Mouse (Mus musculus): ENCODE results near the gene Cnnm2. TPM values are rescaled to one million over a fixed set of nuclear protein-coding genes. Genes with fewer than 3 reads are reported as not detected.
A peak's percentile ranks its signal among the peaks of the same experiment; 100 is the strongest.

The Cnnm2 gene
- total RNA-seq, 2 experiments from 2014 or later: 5.5 to 8.0 TPM

DNA sequence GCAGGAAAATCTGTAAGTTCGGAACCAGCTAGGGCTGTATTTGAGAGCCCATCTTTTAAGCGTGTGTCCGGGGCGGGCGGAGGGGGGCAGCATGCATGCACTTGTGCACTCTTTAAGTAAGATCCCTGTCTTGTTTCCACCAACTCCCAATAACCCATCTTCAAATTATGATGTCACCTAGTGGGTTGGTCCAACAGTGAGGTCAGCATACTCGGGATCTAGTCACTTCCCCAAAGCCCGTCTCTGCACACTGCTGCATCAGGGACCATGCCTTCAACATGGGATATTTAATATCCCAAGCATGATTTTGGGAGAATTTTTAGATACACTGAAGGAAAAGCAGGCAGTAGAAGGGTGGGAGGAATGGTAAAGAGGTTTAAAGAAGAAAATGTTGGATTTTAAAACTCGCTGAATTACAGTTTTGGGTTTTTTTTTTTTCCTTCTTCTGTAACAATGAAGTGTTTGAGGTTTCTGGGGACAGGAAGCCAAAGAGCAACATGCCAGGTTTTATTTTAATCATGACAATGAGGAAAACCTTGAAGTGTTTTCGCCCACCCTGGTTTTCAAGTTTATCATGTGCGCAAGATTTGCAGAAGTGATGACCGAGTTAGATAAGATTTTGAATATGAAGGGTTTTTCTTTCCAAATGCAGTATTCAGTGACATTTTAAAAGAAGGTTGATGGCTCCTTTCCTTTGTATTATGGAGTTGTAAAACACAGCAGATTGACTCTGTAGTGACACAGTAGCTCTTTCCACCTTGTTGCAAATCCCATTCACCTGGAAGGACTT lies 76.1 kb downstream of the Cnnm2 start:
- ATAC-seq (replicated peaks; ENCODE audit: poor library complexity): peak; percentile 80

DNA sequence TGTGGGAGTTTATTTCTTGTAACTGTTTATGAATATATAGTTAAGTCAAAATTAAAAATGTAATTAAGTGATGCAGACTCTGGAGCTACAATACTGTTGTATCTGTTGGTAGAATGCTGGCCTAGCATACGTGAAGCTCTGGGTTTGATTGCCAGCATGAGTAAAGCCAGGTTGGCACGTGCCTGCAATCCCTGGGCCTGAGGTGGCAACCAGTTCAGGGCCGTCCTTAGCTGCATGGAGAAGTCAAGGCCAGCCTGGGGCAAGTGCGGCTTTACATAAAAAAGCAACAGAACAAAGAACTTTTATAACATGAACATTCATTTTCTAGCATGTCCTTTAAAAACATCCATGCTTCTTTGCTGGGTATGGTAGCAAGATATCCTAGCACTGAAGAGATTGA lies 79.6 kb downstream of the Cnnm2 start:
- no peak for ATAC-seq (replicated peaks; ENCODE audit: poor library complexity)

DNA sequence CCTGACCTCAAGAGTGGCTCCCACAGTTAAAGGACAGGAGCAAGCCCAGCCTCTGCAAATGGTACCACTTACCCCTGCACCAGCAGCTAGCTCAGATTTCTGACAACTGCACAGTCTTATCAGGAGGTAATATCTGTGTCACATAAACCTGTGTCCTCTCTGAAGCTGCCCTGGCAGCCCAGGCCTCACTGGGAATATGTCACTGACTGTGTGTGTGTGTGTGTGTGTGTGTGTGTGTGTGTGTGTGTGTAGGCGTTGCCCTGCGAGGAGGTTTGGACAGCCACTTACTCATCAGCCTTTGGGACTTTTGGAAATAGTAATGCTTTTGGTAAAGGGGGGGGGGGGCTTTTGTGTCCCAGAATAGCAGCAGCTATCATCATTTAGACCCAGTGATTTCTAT lies 81.6 kb downstream of the Cnnm2 start:
- ATAC-seq (replicated peaks; ENCODE audit: poor library complexity): no peak

DNA sequence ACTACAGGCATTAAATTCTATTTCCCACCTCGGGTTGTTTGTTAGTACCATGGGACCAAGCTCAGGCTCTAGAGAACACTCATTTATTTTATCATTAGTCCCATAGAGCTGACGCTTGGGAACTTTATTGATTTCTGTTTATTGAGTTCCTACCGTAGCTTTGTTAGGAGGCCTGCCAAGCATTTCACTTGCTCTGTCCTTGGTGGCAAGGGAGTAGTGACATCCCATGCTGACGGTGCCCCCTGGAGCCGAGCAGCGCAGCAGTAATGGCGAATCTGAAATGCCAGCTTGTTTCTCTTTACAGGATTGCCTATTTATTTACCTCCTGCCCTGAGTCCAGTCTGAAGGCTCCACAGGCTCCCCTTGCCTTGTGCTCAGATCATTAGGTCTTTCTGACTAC lies 84.7 kb downstream of the Cnnm2 start:
- ATAC-seq (replicated peaks; ENCODE audit: poor library complexity): no peak

DNA sequence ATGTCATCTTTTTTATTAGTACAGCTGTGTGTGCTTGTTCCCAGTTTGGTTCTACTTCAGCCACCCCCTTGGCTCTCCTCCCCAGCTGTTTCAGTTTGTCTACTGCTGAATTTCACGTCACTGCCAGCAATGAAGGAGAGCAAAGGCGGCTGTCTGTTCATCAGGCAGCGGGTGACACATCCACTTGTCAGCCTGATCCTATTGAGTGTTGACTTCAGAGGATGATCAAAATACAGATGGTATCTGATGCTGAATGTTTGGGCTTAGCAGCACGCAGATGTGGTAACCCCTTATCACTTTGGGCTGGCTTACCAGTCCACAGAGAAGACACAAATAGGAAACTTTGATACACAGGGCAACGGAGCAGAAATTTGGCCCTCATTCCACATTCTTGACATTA lies 85.1 kb downstream of the Cnnm2 start:
- peak; percentile 62 for ATAC-seq (replicated peaks; ENCODE audit: poor library complexity)

DNA sequence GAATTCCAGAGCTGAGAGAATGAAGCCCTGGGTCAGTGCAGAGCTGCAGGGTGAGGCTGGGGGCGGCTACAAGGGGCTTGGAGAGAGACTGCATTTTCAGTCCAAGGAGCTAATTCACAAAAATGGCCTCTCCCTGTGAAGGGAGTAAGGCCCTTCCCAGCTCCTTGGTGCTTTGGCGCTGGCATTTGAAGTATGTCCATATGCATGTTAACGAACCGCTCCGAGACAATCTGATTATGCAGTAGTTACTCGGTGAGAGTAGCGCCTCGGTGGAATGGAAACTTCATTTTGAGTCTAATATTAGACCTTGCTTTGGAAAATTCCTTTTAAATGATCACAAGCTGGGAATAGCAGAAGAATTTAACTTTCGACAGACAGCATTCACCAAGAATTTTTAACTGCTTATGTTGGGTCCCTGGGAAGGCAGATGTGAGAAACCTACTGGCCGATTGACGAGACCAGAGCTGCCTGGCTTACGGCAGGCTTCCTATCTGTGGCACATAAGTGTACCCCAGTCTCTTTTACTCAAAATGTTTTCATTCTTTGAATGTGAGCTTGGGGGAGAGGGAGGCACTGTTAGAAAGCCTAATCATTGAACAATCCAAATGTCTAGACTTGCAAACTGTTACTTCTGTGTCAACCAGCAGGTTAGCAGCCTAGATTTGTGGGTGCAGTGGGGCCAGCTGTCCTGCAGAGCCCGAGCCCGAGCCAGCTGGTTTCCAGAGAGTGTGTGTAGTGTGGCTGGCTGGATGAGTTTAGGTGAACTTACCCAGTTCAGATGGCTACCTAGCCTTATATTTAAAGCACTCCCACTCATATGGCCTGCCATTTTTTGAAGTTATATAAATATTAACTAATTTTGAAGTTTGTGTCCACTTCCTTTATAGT lies 87.2 kb downstream of the Cnnm2 start:
- no peak for ATAC-seq (replicated peaks; ENCODE audit: poor library complexity)

DNA sequence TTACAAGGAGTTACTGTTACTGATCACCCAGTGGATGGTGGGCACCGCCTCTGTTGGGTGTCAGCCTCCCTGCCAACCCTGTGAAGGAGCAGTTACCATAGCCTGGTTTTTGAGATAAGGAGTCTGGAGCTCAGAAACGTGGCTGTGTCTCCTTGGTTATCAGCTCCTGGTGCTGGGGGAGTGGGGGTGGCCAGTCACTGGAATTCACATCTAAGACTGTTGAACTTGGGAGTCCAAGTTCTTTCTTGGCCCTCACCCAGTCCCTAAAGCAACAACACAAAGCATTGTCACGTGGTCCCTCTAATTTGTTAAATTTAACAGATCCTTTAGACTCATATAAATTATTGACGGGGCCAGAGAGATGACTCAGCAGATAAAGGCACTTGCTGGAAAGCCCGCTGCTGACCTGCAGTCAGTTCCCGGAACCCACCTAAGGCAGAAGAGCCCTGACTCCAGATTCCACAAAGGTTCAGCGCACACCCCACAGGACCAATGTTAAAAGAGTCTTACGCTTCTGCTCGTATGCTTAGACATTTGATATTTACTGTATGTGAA lies 88.1 kb downstream of the Cnnm2 start:
- peak; percentile 94 for ATAC-seq (replicated peaks; ENCODE audit: poor library complexity)

DNA sequence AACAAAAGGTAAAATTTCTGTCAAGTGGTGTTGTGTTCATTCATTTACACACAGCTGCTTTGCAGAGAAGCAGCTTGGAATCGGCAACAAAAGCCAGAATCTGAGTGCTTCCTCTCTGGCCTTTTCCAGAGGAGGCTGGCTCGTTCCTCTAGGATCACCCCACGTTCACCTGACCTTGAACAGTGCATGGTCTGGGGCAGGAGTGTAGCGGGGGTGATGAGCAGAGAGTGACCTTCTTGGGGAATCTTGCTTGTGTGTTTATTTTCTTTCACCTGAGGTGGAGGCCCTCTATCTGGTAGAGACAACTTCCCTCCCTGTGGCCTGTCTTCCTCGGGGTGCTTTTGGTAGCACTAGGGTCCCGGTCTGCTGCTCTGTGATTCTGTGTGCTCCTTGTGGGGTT lies 94.8 kb downstream of the Cnnm2 start:
- ATAC-seq (replicated peaks; ENCODE audit: poor library complexity): no peak

DNA sequence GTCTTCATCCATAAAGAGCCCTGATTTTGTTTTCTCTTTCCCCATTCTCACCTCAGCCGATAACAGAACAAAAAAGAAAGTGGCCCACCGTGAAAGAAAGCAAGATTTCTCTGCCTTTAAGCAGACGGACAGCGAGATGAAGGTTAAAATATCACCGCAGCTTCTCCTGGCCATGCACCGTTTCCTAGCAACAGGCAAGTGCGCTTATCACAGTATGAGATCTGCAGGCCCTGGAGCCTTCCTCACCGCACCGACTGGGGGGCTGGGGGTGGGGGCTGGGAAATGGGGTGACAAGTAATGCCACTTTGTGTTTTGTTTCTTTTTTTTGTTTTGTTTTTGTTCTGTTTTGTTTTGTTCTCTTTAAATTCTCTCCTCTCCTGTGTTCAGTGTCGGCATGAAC lies 95.4 kb downstream of the Cnnm2 start:
- no peak for ATAC-seq (replicated peaks; ENCODE audit: poor library complexity)

DNA sequence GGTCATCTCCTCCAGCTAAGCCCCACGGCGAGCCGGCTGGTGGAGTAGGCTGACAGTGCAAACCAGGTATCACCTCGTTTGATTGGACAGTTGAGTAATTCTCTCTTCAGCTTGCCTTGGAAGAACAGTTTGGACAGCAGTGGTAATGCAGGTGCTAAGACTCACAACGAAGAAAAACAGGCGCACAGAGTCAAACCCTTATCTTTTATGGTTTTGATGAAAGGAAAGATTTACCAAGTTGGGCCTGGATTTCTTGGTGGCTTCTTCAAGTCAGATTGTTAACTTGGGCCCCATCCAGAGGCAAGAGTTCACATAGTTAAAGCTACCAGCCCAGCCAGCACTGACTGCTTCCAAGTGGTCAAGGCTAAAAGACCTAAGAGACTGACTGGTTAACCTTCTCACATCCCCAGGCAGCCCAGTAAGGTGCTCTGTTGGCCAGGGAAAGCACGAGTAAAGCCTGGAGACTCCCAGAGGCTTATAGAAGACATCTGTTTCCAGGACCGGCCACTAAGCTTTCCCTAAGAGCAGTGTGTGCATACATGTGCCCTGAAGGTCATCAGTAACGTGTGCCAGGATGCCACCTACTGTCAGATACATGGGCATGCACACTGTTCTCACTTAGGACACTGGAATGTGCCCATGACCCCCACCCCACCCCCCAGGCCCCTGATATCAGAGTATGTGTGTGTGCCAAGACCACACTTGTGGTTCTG lies 96.0 kb downstream of the Cnnm2 start:
- ATAC-seq (replicated peaks; ENCODE audit: poor library complexity): peak; percentile 84

DNA sequence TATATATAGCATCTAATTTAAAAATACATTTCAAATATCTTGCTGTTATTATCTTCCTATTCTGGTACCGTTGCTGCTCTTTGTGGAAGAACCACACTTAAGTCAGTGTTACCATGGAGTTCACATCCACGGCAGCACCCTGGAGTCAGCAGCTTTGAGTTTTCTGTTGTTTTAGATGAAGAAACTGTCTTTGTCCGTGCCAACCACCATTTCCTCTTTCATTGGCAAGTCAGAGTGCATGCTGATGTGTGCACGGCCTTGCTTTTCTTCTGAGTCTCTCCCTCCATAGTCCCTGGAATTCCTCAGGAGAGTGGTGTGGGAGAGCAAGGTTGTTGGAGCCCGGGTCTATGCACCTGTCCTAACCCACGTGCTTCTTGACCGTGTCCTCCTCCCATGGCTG lies 96.8 kb downstream of the Cnnm2 start:
- ATAC-seq (replicated peaks; ENCODE audit: poor library complexity): peak; percentile 27; the same call in 1 of the 2 replicates

DNA sequence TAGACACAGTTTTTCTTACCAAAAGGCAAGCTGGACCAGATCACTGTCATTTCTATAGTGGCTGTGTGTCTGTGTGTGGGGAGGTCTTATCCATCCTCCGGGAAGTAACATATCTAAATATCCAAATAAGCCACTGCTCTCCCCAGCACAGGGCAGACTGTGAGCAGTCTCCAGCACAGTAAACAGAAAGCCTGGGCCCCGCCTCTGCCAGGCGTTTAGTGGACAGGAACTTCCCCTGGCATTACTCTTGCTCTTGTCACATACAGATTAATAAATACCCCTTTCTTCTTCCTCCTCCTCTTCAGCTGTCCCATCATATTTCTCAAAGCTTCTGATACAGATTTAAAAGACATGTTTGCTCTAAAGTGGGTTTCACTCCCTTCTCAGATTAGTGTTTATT lies 101.2 kb downstream of the Cnnm2 start:
- no peak for ATAC-seq (replicated peaks; ENCODE audit: poor library complexity)

DNA sequence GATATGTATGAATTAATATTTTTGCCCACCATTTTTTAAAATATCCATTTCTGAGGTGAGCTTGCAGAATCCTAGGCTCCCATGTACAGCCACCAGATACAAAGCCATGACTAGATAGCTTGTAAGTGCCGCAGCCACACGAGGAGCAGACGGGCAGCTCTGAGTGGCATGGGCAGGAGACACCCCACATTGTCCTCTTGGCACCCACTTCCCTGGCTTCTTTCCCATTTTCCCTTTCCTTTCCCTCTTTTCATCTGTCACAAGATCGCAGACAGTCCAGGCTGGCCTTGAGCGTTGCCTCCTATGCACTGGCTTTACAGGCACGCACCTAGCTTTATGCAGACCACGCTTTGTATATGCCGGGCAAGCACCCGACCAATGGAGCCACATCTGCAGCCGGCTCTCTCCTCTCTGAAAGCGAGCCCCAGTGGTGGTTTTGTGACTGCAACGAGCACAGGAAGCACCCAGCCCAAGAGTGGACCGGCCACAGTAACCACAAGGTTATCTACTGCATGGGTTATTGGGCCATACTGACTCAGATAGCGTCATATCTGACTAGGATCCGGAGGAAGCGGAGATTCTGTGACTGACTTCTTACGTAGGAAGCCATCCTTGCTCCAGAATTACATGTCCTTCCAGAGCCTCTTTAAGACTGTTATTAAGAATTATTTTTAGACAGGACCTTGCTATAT lies 102.0 kb downstream of the Cnnm2 start:
- peak; percentile 85 for ATAC-seq (replicated peaks; ENCODE audit: poor library complexity)

DNA sequence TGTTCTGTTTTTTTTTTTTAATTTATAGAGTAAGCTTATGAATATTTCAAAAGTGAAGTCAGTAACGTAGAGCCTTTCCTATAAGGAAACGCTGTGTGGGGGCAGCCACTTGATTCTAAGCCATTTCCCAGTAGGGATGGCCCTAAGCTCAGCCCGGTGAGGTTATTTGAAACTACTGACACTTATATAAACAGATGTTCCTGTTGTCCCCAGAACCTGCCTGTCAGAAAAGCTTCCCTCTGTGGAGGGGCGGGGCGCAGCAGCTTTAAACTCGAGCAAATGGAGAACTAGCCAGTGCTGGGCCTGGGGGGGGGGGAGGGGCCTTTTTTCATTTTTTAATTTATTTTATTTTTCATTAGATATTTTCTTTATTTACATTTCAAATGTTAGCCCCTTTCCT lies 102.7 kb downstream of the Cnnm2 start:
- ATAC-seq (replicated peaks; ENCODE audit: poor library complexity): peak; percentile 37

DNA sequence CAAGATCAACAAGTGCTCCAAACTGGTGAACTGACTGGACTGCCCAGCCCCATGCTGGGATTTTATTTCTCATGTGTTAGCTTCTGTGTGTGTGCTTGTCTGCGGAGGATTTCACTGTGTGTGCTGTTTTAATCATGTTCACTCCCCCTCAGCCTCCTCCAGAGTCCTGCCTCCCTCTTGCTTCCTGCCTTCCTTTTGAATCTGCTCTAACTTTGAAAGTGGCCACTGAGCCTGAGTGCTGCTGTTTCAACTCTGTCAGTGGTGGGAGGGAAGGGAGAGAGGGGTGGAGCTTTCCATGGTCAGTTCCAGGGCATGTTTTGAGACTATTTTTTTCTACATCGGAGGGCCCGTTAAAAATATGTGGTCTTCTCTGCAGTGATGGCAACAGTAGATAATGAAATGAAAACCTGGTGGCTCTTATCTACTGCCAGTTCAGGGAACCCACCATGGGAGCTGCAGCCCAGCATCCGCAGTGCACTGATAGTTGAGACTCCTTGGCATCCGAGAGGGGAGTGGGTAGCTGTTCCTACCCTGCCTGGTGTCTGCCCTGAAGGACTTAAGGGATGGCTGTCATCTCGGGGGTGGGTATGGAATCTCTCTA lies 103.4 kb downstream of the Cnnm2 start:
- ATAC-seq (replicated peaks; ENCODE audit: poor library complexity): no peak

DNA sequence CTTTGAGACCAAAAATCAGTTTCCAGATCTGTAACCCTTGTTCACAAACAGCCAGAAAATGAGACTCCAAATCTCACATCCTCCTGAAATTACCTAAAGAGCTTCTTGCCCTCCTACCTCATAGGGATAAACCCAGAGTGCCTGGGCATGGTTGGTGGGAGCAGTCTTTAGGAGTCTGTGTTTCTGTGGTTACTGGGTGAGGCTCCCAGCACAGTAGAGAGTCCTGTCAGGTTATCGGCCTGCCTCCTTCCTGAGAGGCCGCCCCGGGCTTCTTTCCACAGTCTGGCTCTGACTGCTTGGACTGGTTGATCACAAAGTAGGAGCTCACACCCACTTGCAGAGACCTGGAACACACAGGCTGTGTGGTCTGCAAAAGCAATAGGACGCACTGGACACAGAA lies 104.0 kb downstream of the Cnnm2 start:
- ATAC-seq (replicated peaks; ENCODE audit: poor library complexity): 0 out of 2 replicates have a peak, but pooled peaks have one; percentile 8

DNA sequence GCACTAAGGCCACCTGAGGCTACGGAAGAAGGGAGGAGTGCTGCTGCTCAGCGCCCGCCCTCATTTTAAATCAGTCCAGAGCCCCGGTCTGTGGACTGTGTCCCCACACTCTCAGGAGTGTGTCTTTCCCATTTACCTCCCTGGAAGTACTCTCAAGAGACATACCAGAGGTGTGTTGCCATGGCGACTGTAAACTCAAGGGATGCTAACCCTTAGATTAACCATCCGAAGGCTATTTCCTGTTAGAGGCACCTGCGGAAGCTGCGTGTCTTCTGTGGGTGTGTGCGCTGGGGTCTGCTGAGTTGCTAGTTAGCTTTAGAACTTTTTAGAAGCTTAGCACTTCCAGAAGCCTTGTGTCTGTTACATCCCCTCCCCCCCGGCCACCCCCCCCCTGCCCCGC lies 107.7 kb downstream of the Cnnm2 start:
- ATAC-seq (replicated peaks; ENCODE audit: poor library complexity): no peak

DNA sequence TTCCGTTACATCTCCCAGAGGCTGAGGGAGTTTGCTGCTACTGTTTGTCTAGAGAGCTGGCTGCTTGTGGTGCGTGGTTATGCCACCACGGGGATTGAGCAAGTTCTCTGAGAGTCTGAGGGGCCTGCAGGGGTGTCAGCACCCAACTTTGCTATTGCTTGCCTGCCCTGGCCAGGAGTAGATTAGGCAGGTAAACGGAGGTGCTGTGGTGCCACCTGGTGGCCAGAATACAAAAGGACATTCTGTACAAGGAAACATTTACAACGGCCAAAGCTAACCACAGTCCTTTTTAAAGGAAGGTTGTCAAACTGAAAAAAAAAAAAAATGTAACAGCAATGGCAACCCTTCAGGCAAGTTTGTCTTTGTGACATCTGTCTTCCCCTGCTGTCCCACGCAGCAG lies 108.1 kb downstream of the Cnnm2 start:
- ATAC-seq (replicated peaks; ENCODE audit: poor library complexity): peak; percentile 90

DNA sequence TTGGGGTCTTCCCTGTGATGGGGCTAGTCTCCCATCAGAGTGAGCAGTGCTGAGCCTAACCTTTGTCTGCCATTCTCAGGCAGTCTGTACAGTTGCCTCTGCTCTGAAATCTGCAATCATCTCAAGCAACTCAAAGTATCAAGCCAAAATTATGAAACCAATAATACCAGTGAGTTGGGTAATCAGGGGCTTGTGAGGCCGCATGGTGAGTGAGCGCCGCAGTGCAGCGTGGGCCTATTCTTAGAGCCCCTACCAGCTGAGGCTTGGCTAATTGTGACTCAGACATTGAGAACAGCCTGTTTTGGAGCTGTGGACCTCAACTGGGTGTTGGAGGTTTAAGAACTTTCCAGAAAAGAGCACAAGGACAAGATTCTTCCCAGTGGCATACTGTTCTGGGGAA lies 109.7 kb downstream of the Cnnm2 start:
- peak; percentile 21; the same call in 1 of the 2 replicates for ATAC-seq (replicated peaks; ENCODE audit: poor library complexity)

DNA sequence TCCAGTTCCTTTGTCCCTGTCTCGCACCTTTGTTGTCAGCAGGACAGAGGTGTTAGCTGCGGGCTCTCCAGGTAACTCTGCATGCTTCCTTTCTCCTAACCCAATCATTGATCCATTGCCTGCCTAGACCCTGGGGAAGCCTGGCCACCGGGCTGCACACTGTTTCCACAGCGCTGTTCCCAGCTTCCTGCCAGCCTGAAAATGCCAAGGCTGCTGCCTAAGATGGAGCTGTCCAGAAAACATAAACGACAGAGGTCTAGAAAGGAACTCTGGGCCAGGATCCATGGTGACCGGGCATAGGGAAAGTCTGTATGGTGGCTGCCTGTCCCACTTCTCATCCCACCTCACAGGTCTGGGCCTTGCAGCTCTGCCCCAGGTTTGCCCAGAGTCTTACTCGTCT lies 110.3 kb downstream of the Cnnm2 start:
- no peak for ATAC-seq (replicated peaks; ENCODE audit: poor library complexity)
